In the genomic region with DNA sequence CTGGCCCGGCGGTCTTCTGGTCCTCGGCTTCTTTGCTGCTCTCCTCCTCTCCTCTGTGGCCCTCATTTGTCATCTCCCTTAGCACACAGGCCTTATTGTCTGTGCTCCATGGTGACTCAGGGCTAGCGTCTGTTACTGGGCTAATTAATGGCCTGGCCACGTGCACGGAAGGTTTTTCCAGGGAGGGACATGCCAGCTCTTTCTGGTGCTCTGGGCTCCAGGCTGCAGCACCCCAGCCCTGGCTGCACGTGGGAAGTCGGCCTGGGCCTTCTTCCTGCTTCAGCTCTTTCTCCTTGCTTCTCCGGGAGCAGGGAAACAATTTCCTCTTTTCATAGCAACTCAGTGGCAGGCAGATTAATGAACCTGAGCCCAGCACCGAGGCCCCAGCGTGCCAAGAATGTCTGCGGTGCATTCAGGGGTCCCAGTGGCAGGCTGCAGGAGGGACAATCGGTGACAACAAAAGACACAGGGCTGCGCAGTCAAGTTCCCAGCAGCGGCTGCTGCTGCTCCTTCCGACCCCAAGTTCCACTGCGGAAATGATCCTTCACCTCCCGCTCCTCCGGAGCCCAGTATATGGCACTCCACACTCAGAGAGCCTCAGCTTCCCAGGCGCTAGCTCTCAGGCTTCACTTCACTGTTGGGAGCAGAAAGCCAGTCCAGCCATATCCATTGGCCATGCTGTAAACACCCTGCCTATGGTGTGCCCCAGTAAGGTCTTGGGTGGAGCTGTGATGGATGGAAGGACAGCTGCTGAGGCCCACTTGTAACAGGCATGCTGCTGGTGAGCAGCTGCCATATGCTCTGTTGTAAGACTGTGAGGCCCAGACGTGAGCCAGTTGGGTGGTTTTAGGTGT, we compare ENCODE assay signal across 8 mouse cellular contexts.
A peak's percentile ranks its signal among the peaks of the same experiment; 100 is the strongest.
DNase-seq lines count a peak whose midpoint lies in the region; ATAC-seq lines count a peak whose summit lies in the region.

No protein-coding gene starts in this region.

- peak overlapping the region; percentile 22 for H3K4me2 ChIP-seq in forebrain, embryonic 14.5 days (ENCODE audit: low read length)

- peak overlapping the region; percentile 75 for H3K27ac ChIP-seq in forebrain, embryonic 14.5 days (ENCODE audit: low read depth, low read length)

- peak overlapping the region; percentile 46 for H3K9ac ChIP-seq in forebrain, embryonic 14.5 days (ENCODE audit: low read length)

- H3K4me3 ChIP-seq in forebrain, embryonic 14.5 days (ENCODE audit: low read depth, low read length): no peak overlapping the region

- WGBS in forebrain, embryonic 14.5 days: 2% methylated on average over 21 of the region's 21 CpGs

- H3K4me1 ChIP-seq in forebrain, embryonic 14.5 days (ENCODE audit: control insufficient read depth, insufficient read depth, low read length): peaks cover 15% of the 10 kb centered on the region

- no peaks in the 10 kb centered on the region for H3K36me3 ChIP-seq in forebrain, embryonic 14.5 days (ENCODE audit: control insufficient read depth, insufficient read depth, low read length)

- peak; percentile 92 for ATAC-seq in forebrain, embryonic 14.5 days
- no peak for ATAC-seq in erythroblast, adult 5-6 weeks (replicated peaks; ENCODE audit: low FRiP score, poor library complexity, severe bottlenecking)

- H3K27me3 ChIP-seq in forebrain, embryonic 14.5 days (replicated peaks; ENCODE audit: control insufficient read depth, insufficient read depth, low read length): no peaks in the 10 kb centered on the region

- 0 out of 2 replicates have a peak, but pooled peaks cover 5% of the 10 kb centered on the region for H3K9me3 ChIP-seq in forebrain, embryonic 14.5 days (replicated peaks; ENCODE audit: control insufficient read depth, low read length)

- peak; percentile 60 for DNase-seq in adrenal gland, adult 2 months
- peak; percentile 13 for DNase-seq in cerebellum, adult 11 months
- DNase-seq in forebrain, embryonic 14.5 days (ENCODE audit: low spot score): peak; percentile 91
- peak; percentile 15 for DNase-seq in kidney, adult 9 months
- peak; percentile 38 for DNase-seq in left cerebral cortex, postnatal 36 days (ENCODE audit: low spot score in 2 of 2)
- peak; percentile 73 for DNase-seq in retina, embryonic 14.5 days (ENCODE audit: low spot score)
- DNase-seq in urinary bladder, adult 2 months (ENCODE audit: low spot score): no peak

- intact Hi-C loops in left cerebral cortex, postnatal 36 days (cut with DNase I): no loop called here
